Mouse (Mus musculus) embryonic fibroblast, embryonic 13.5 days (primary cell): Measurements from ENCODE around the gene T2. TPM values are rescaled to one million over a fixed set of nuclear protein-coding genes. Genes with fewer than 3 reads are reported as not detected.

ENCODE experiments used
- H3K27ac ChIP-seq: 2 replicates; pipeline ENCODE4 v1.5.1; 2012; ENCODE audit warnings: low read length, control low read depth, inconsistent platforms; ENCODE audit not compliant: insufficient read depth
- H3K4me1 ChIP-seq: 2 replicates; pipeline ENCODE4 v1.6.1; 2011; ENCODE audit warnings: low read length; ENCODE audit not compliant: control insufficient read depth, insufficient read depth
- H3K4me3 ChIP-seq: 2 replicates; pipeline ENCODE4 v1.5.1; 2011; ENCODE audit warnings: mild to moderate bottlenecking, control low read depth, low read length; ENCODE audit not compliant: insufficient read depth
- CTCF ChIP-seq: IDR thresholded peaks from 2 replicates; pipeline ENCODE4 v1.5.1; 2011; ENCODE audit warnings: mild to moderate bottlenecking, control low read depth, low read length, moderate library complexity, borderline replicate concordance; ENCODE audit not compliant: insufficient read depth
- POLR2A ChIP-seq: IDR thresholded peaks from 2 replicates; pipeline ENCODE4 v1.6.1; 2011; ENCODE audit warnings: low read depth, mild to moderate bottlenecking, control low read depth, low read length, moderate library complexity
- polyA plus RNA-seq: library from polyadenylated mRNA; stranded (reverse); fragments of >200 nt; gene quantifications from 2 replicates; pipeline ENCODE4 v1.2.4, GENCODE M21; 2011; ENCODE audit warnings: low read depth; ENCODE audit not compliant: missing spikeins, insufficient read length

Gene T2
- polyA plus RNA-seq, 1 experiment, result not detected

DNA sequence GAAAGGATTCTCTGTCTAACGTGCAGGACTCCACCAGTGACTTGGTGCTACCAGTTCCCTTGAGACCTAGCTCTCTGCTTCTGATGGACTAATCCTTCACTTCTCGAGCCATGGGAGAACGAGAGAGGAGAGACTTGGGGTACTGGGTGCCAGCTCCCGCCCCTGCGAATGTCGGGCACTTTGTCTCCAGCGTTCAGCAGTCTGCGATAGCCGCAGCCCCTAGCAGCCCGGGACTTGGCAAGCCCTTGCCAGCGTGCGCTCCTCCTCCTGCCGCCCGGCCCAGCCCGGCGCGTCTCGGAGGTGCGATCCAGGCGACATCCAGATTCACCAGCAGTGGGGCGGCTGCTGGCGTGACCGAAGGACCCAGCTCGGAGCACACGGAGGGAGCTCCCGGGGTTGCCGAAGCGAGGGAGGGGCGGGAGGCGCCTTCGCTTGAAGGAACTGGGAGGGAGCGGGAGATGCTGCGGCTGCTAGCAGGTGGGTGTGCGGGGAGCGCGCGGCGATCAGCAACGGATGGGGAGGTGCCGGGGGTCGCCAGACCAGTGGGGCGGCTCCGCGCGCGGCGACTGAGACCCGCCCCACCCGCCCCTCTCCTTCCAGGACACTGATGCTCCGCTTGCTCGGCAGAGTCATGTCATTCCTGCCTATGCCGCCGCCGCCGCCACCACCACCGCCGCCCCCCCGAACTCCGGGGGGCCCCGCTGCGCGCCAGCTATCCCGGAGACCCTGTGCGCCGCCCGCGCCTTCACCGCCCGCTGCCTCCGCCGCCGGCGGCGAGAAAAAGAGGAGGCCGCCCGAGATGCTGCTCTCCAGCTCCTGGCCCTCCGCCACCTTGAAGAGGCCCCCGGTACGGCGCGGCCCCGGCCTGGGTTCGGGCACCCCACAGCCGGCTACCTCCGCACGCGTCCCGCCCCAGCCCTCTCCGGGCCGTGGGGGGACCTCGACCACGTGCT, 15.1 kb upstream of the T2 start:
- no peak overlapping the region for H3K27ac ChIP-seq
- TF ChIP-seq POLR2A (no peak), CTCF (no peak)
- no peaks in the 10 kb centered on the region for H3K4me1 ChIP-seq
- peak overlapping the region; percentile 4 for H3K4me3 ChIP-seq

DNA sequence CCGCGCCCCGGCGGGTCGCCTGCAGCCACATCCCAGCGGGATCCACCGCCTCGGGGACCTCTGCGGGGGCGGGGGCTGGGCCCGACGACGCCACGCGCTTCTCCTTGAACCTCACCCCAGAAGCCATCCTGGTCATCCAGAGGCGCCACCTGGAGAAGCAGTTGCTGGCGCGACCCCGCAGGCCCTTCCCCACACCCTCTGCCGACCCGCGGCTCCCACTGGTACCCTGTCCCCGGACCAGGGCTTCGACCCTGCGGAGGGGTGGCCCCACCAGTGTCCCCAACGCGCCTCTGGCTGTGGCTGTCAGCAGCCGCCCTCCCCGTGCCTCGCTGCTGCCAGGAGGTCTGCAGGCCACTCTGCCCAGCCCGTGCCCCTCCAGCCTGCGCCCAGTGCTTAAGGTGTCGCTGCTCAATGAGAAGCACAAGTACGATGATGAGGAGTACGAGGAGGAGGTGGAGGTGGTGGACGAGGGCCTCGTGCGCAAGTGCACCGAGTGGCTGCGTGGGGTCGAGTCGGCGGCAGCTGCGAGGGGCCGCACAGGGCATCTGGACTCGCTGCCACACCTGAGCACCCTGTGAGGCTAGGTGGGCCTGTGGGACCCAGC, 14.3 kb upstream of the T2 start:
- H3K4me3 ChIP-seq, result peak overlapping the region; percentile 4
- H3K27ac ChIP-seq, result no peak overlapping the region
- TF ChIP-seq CTCF (no peak), POLR2A (no peak)
- H3K4me1 ChIP-seq, result no peaks in the 10 kb centered on the region

DNA sequence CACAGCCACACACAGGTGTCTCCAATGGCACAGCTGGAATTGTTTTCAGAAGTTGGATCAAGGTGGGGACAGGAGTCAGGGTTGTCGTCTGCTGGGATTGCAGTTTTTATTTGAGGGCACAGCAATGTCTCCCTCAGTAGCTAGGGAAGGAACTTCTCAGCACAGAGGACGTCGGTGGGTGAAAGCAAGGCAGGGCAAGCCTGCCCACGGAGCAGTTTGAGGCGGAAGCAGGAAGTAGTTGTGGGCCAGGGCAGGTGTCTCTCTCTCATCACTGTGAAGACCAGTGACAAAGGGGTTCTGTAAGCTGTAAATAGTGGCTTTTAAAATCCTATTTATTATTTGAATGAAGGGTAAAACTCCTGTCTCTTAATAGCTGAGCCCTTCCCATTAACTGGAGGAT, 13.1 kb upstream of the T2 start:
- TF ChIP-seq POLR2A, result no peak
- TF ChIP-seq CTCF, result no peak
- H3K4me3 ChIP-seq, result no peak overlapping the region

DNA sequence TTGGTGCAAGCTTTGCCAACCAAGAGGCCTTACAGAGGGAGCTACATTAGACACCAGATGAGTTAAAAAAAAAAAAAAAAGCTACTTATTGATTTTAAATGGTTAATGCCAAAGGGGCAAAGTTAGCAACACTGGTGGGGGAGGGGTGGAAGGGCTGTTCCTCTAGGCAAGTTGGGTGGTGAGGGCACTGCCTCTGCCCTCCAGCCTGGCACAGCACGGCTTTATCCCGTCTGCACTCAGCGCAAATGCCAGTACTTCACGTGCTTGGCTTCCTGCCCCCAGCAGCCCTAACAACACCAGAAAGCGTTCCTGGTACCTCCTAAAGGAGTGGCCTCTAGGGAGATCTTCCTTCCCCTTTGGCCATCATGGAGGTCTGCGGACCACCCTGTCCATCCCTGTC, 12.4 kb upstream of the T2 start:
- H3K4me3 ChIP-seq, result no peak overlapping the region
- no peaks in the 10 kb centered on the region for H3K4me1 ChIP-seq
- TF ChIP-seq POLR2A (no peak), CTCF (no peak)
- H3K27ac ChIP-seq, result no peak overlapping the region

More for the DNA sequence above, 13.1 kb upstream of the T2 start:
- Histone ChIP-seq H3K4me1 (no peaks in the 10 kb centered on the region), H3K27ac (no peak overlapping the region)

DNA sequence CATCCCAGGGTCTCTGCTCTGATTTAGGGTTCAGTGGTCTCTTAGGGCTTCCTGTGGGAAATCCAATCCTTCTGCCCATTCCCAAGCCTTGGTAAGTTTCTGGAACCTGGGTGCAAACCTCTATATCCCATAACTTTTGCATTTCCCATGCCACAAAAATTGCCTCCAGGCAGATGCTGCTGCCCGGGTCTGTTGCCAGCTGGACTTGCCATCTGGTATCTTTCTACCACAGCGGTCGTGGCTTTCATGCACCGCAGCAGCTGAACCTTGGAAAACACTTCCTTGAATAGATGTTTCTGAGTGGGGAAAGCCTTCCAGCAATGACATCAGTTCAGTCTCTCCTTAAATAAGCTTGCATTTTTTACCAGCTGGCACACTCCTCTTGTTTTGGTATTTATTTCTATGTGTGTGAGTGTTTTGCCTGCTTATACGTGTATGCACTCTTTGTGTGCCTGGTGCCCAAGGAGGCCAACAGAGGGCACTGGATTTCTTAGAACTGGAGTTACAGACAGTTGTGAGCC, 8.0 kb upstream of the T2 start:
- H3K4me3 ChIP-seq, result no peak overlapping the region
- TF ChIP-seq CTCF, result no peak
- TF ChIP-seq POLR2A, result no peak

DNA sequence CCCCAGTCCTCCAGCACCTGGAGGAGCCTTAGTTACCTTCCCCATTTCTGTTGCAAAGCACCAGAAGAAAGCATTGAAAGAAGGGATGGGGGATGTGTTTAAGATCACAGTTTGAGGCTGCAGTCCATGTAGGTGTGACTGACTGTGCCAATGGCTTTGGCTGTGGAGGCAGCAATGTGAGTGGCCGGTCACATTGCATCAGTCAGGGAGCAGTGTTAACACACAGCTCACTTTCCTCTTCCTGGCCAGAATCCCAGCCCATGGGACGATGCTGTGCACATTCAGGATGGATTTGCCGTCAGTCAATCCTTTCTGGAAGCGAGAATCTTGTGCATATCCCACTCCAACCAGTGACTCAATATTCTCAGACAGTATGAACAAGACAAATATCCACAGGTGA, 6.9 kb upstream of the T2 start:
- no peaks in the 10 kb centered on the region for H3K4me1 ChIP-seq
- no peak overlapping the region for H3K4me3 ChIP-seq
- TF ChIP-seq POLR2A (no peak), CTCF (no peak)
- no peak overlapping the region for H3K27ac ChIP-seq

More for the DNA sequence above, 8.0 kb upstream of the T2 start:
- H3K4me1 ChIP-seq, result no peaks in the 10 kb centered on the region
- no peak overlapping the region for H3K27ac ChIP-seq

DNA sequence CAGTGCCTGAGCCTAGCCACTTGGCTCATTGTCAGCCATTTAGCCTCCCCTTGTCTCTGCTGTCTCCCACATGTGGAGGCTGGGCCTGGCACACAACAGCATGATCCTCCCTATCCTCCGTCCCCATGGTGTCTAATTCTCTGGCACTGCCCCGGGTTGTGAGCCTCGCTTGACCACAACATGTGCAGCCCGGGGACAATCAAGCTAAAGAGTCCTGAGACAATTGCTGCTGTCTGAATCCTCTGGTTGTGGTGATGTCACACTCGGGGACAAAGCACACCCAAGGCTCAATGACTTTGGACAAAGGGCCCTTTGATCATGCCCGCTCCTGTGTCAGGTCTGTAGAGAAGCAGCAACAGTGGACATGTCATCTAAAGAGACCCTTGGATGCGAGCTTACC, 4.7 kb upstream of the T2 start:
- TF ChIP-seq CTCF (no peak), POLR2A (no peak)
- no peaks in the 10 kb centered on the region for H3K4me1 ChIP-seq
- H3K27ac ChIP-seq, result no peak overlapping the region
- no peak overlapping the region for H3K4me3 ChIP-seq

DNA sequence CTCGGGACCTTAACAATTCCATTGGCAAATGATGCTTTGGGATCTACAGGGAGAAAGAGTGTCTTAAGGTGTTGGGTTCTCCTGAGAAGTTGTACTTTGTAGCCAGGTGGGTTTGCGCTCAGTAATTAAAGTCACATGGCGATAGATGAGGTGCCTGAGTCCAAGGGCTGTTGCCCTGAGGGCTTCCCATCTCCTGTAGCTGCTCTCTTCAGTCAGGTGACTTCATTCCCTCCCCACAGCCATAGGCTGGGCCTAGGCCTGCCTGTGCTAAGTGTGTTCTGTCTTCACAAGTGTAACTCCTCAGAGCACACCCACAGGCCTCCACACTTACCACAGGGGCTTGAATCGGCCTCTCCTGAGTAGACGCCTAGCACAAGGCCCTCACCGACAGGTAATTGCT, 1.7 kb downstream of the T2 start:
- no peak for TF ChIP-seq POLR2A
- no peak for TF ChIP-seq CTCF
- no peak overlapping the region for H3K4me3 ChIP-seq
- no peaks in the 10 kb centered on the region for H3K4me1 ChIP-seq
- H3K27ac ChIP-seq, result no peak overlapping the region

DNA sequence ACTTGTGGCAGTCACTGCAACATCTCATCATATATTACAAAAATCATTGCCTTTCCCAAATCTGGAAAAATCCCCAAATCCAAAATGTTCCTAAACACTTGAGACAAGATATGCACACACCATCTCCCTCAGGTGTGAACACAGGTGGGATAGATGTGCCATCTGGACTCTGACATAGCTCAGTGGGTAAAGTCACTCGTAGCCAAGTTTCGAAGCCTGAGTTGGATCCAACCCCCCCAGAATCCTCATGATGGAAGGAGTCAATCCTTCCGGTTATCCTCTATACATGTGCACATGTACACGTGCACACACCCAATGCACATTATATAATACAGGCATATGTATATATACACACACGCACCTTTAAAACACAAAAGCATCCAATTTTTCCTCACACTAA, 5.1 kb downstream of the T2 start:
- Histone ChIP-seq H3K4me1 (no peaks in the 10 kb centered on the region), H3K4me3 (no peak overlapping the region), H3K27ac (no peak overlapping the region)
- TF ChIP-seq CTCF (no peak), POLR2A (no peak)
